Mouse (Mus musculus) urinary bladder, adult 18-20 months (tissue): ENCODE measurements at regions not wholly inside any gene's neighbourhood (a gene's known extent, or its start where the extent isn't known, plus 50 kb on each side); places are given as distances from the start of the nearest gene placed in this dataset.

Source experiments
- DNase-seq, 2 experiments: peaks; one replicate each; pipeline ENCODE4 v3.0.0; 2022; ENCODE audit warnings: low spot score in 2 of 2, mixed read lengths in 2 of 2

- no peak for DNase-seq
These were observed 282.7 kb downstream of the Insig2 start for GRCm38 (mm10) chr1:121049684-121050083.

- no peak for DNase-seq
These were observed 281.5 kb downstream of the Insig2 start for GRCm38 (mm10) chr1:121050695-121051495.

- DNase-seq = no peak
These were observed 280.8 kb downstream of the Insig2 start for GRCm38 (mm10) chr1:121051496-121052119.

- DNase-seq = no peak
These were observed 280.3 kb downstream of the Insig2 start for GRCm38 (mm10) chr1:121052120-121052501.

- no peak for DNase-seq
These were observed 278.7 kb downstream of the Insig2 start for GRCm38 (mm10) chr1:121053692-121054091.

- no peak for DNase-seq
These were observed 257.8 kb downstream of the Insig2 start for GRCm38 (mm10) chr1:121074569-121074968.

GRCm38 (mm10) chr1:121082839-121083238 is 249.6 kb downstream of the Insig2 start:
- DNase-seq = no peak

- no peak for DNase-seq
These were observed 247.2 kb downstream of the Insig2 start for GRCm38 (mm10) chr1:121085101-121085727.

GRCm38 (mm10) chr1:121087124-121087887 is 245.1 kb downstream of the Insig2 start:
- no peak for DNase-seq

- DNase-seq = no peak
These were observed 241.8 kb downstream of the Insig2 start for GRCm38 (mm10) chr1:121090628-121091027.

- DNase-seq = no peak
These were observed 239.5 kb downstream of the Insig2 start for GRCm38 (mm10) chr1:121092870-121093269.

GRCm38 (mm10) chr1:121096551-121097550 is 235.5 kb downstream of the Insig2 start:
- peak in 1 of 2 experiments; percentile 15 for DNase-seq

- DNase-seq = peak in 1 of 2 experiments; percentile 3
These were observed 220.5 kb downstream of the Insig2 start for GRCm38 (mm10) chr1:121111776-121112344.

GRCm38 (mm10) chr1:121112464-121112863 is 219.9 kb downstream of the Insig2 start:
- DNase-seq = peak in 1 of 2 experiments; percentile 3

- DNase-seq = peak in 1 of 2 experiments; percentile 16
These were observed 215.8 kb downstream of the Insig2 start for GRCm38 (mm10) chr1:121116626-121117025.

- DNase-seq = no peak
These were observed 209.0 kb downstream of the Insig2 start for GRCm38 (mm10) chr1:121123436-121123835.

- DNase-seq = no peak
These were observed 196.1 kb downstream of the Insig2 start for GRCm38 (mm10) chr1:121136284-121136683.

GRCm38 (mm10) chr1:121136846-121137245 is 195.5 kb downstream of the Insig2 start:
- DNase-seq = no peak

GRCm38 (mm10) chr1:121144981-121145380 is 187.4 kb downstream of the Insig2 start:
- DNase-seq = no peak

GRCm38 (mm10) chr1:121153476-121153875 is 178.9 kb downstream of the Insig2 start:
- DNase-seq = peak in 1 of 2 experiments; percentile 53
